Mouse (Mus musculus) ovary, adult 18-20 months (tissue): ENCODE results near the gene Pik3cg.
A peak's percentile ranks its signal among the peaks of the same experiment; 100 is the strongest.
"Not testable (repeated sequence)": the region's sequence is repeated elsewhere in the genome, so short reads cannot be mapped to it uniquely, and the experiment has no call there.

Source experiments
- DNase-seq: peaks from one replicate; pipeline ENCODE4 v3.0.0; 2022; ENCODE audit warnings: low spot score, mixed read lengths

Pik3cg gene

GRCm38 (mm10) chr12:32207948-32208891, at the start of gene Pik3cg:
Pik3cg (minus strand) TSS chr12:32208659.
- no peak for DNase-seq

- DNase-seq: no peak
Observed at GRCm38 (mm10) chr12:32248483-32248882, 40.0 kb upstream of the Pik3cg start.

DNA sequence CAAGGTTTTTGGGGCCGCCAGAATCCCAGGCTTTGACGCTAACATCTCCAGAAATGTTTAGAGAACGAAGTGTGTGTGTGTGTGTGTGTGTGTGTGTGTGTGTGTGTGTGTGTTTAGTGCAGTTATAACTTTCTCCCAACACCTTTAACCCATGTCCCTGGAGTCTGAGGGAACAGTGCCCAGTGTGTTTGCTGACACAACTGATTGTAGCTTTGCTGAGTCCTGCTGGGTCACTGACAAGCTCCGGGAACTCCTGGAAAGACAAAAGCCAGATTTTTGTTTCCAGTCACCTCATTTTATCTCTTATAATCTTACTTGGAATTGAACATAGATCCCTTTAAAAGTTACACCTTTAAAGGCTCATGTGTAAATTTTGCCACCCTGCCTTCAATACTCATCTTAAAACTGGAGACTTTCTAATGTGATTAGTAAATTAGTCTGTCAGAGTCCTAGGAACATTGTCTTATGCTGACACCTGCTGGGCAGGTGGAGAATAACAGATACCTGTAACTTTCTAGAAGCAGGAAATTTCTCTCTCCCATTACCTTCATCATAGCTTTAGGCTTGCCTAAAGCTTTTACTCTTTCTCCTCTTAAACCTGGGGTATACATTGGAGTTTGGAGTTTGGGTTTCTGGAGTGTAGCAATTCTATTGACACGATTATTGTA, 37.2 kb upstream of the Pik3cg start:
- DNase-seq: no peak

- no peak for DNase-seq
Observed at GRCm38 (mm10) chr12:32243586-32243985, 35.1 kb upstream of the Pik3cg start.

- not testable (repeated sequence) for DNase-seq
Observed at GRCm38 (mm10) chr12:32239134-32239533, 30.7 kb upstream of the Pik3cg start.

DNA sequence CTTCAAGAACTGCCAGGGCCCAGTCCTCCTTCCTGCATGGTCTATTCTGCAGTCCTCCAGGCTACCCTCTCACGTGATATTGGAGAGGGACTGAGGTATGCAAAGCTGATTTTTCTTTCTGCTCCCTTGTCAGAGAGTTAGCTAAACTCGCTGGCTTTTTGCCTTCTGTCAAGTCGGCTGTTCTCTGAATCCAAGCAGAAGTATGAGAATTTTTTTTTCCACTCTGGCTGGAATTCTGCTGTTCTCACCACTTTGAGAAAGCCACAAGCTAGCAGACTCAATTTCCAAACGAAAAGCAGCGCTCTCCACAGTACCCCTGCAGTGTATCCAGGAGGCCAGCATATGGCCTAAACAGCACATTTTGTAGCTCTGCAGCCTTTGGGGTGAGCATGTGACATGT, 30.0 kb upstream of the Pik3cg start:
- DNase-seq: no peak

DNA sequence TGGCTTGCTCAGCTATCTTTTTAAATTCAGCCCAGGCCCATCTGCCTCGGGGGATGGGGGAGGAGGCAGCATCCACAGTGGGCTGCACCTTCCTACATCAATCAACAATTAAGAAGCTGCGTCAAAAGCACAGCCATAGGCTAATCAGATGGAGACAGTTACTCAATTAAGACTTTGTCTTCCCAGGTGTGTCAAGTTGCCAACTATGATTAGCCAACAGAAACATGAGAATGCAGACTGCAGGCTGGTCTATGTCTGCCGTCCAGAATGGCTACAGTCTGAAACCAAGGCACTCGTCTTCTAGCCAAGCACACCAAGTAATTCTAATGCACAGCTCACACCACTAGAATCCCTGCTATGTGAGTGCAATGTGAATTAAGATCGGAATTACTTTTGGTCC, 29.4 kb upstream of the Pik3cg start:
- no peak for DNase-seq

DNA sequence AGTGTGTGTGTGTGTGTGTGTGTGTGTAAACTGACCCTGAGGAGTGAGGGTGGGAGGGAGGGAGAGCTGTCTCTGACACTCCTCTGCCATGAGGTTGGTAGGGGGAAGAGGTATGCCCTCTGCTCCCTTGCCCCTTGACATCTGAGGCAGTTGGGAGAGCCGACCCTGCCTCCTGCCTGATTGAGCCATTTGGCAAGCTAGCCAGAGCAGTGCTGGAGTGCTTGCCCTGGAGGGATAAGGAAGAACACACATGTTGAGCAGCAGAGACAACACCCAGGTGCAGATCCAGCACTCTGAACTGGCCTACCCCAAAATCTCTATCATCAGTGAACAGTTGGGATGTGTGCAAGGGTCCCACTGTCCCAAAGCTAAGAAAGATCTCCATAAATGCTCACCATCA, 28.7 kb upstream of the Pik3cg start:
- DNase-seq: no peak

DNA sequence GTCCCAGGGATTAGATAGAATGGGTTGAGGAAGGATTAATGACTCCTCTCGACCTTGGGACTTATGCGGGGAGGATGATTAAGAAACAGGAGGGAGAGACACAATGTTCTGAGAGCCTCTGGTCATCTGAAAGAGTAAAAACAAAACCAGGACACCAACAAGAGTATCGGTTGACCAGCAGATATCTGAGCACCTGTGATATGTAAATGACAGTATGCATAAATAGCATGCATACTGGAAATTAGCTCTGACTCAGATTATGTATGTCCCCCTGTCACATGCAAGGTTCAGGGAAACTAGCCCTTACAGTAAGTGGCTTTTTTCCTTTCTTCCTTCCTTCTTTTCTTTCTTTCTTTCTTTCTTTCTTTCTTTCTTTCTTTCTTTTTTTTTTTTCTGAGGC, 28.0 kb upstream of the Pik3cg start:
- no peak for DNase-seq

DNA sequence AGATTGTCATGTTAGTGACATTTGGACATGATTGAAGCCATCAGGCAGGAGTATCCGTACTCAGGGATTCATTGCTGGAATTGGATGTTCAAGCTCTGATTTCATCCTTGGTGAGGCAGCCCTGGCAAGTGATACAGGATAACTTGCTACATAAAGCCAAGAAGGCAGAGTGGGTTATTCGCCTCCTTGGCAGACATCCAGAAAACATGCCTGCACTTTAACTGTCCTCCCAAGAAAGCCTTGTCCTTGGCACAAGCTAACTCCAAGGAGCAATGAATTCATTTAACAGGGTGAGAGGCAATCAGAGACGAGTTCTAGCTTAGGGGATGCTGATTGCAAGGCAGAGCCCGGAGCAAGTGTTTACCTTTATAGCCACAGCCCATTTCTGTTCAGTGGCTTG, 25.4 kb upstream of the Pik3cg start:
- DNase-seq: peak; percentile 42

GRCm38 (mm10) chr12:32231398-32231797, 22.9 kb upstream of the Pik3cg start:
- no peak for DNase-seq

DNA sequence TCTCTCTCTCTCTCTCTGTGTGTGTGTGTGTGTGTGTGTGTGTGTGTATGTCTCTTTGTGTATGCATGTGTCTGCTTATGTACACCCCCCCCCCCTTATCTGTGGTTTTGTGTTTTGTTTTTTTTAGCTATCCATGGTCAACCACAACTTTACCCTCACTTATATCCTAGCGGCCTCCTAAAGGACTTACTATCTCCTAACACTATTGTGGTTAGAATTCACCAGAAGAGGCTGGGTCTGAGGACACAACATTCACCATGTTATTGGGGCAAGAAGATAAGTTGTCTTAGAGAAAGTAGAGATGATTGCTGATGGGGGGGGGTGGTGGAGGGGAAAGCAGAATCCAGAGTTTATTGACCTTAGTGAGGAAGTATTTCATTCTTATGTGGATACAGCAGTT, 15.2 kb upstream of the Pik3cg start:
- DNase-seq: no peak

DNA sequence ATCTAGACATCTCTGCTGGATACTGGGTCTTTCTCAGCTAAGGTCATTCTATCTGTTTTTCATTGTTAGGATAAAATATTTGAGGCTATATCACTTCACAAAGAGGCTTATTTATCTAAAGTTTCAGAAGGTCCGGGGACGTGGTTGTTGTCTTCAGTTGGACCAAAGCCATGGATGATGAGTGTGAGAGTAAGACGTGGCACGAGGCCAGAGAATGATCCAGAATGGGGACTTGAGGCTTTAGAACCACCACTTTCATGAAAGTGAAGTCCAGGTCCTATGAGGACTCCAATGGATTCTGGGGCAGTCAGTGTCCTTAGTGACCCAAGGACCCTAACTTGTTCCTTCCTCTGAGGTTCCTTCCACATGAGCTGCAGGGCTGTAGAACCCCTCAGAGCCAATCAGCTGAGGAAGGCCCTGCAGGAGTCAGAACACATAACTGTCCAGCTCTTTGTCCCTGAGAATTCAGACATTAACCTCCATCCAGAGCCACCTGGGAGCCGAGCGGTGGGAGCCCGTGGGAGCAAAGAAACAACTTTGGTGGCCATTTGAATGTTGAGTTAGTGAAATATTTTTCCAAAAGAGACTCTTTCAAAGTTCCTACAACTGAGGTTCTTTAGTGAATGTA, 14.4 kb upstream of the Pik3cg start:
- no peak for DNase-seq

GRCm38 (mm10) chr12:32220387-32220786, 11.9 kb upstream of the Pik3cg start:
- DNase-seq: no peak

DNA sequence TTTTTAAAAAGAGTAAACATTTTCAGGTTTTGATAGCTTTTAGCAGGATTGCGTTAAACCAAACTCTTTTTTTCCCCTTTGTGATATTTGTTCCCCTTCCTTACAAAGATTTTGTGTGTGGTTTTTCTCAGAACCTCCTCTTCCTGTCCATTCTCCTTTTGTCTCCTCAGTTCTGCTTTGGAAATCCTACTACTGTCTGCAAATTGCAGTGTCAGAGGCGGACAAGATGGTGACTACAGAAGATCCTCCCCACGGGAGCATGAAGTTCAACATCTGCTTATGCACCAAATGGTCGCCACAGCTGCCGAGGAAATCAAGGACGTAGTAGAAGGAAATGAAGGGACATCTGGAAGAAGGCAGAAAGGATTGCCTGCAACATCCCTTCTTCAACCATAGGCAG, 6.7 kb upstream of the Pik3cg start:
- no peak for DNase-seq

DNA sequence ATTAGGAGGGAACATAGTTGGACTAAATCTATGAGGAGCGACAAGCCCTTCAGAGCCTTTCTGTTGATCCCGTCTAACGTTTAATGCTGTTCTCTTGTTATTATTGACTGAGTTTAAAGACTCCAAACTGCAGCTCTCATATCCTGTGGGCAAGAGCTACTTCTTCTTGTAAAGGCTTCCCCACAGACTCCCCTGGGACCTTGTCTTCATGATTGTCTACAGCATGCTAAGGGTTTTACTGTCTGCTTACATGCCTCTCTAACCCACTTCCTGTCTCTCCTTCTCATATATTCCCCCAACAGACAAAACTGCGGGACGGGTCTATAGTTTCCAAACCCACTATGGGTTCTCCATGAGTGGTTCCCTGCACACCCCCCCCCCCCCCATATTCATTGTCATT, 4.2 kb upstream of the Pik3cg start:
- DNase-seq: no peak

GRCm38 (mm10) chr12:32212156-32212555, 3.7 kb upstream of the Pik3cg start:
- peak; percentile 53 for DNase-seq

GRCm38 (mm10) chr12:32211257-32211656, 2.8 kb upstream of the Pik3cg start:
- no peak for DNase-seq

- no peak for DNase-seq
Observed at GRCm38 (mm10) chr12:32208951-32209350, 492 bp upstream of the Pik3cg start.

- DNase-seq: no peak
Observed at GRCm38 (mm10) chr12:32207141-32207540, 1.3 kb downstream of the Pik3cg start.

DNA sequence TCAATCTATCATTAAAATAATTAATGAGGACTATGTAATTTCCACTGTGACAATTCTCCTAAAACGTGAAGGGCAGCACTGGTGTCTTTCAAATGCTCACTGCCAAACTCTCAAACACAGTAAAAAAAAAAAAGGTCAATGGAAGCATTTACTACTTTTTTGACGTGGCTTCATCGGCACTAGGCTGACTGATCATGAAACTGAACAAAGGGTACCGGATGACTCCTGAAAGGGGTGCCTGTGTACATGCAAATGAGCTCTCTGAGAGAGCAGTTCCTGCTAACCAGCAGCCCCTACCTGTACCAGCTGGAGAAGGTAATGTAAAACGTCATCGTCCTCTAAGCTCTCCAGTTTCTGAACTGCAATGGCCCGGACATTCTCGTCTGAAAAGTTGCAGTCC, 4.8 kb downstream of the Pik3cg start:
- DNase-seq: no peak

DNA sequence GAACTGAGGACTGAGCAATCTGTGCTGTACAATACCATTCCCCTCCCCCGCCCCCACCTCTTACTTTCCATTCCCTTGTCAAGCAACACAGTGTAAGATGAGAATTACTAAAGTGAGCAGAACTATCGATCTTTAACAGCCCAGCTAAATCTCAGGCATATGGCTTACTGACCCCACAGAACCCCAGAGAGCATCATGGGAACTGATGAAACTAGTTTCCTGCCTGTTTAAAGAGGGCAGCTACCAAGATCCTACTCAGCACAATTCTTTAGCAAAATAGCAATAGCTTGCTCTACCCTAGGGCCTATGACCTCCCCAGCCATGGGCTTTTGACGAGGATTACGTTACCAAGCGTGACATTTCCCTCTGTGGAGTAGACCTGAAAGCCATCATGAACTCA, 5.9 kb downstream of the Pik3cg start:
- DNase-seq: no peak

GRCm38 (mm10) chr12:32201932-32202331, 6.5 kb downstream of the Pik3cg start:
- DNase-seq: no peak
